Comparison of ENCODE assay signal across 27 mouse cellular contexts in genomic region chr12:56906476-56906875, GRCm38 (mm10).
DNase-seq lines count a peak whose midpoint lies in the region; ATAC-seq and TF ChIP-seq lines count a peak whose summit lies in the region.
"Had no signal": no experiment of that assay in that cellular context is flagged by ENCODE, and none has a peak within 500 bp of the region (broad histone marks: within the 10 kb centered on the region; RNA-seq: fewer than 3 reads in every experiment).

No protein-coding gene starts in this region.

- TF ChIP-seq POLR2A in kidney, adult 2 months (IDR thresholded peaks at IDR 0.05; ENCODE audit: low read depth, low read length) = no peak

- ATAC-seq in kidney, embryonic 16.5 days (ENCODE audit: low FRiP score, low TSS enrichment) = no peak
- ATAC-seq in forebrain, embryonic 11.5 days (replicated peaks; ENCODE audit: low FRiP score) = no peak
- ATAC-seq: activated CD4-positive, CD25-positive, alpha-beta regulatory T cell, adult 4 months; CD4-positive, CD25-positive, alpha-beta regulatory T cell, adult 4 months; forebrain, embryonic 13.5 days; forebrain, embryonic 16.5 days had no signal

- 22% methylated on average over 5 of the region's 5 CpGs for WGBS in kidney, adult 2 months
- 49% methylated on average over 5 of the region's 5 CpGs for WGBS in kidney, embryonic 16.5 days
- 91% methylated on average over 5 of the region's 5 CpGs for WGBS in forebrain, embryonic 10.5 days
- 82% methylated on average over 5 of the region's 5 CpGs for WGBS in forebrain, embryonic 11.5 days

- 0 out of 2 replicates have a peak, but pooled peaks cover 3% of the 10 kb centered on the region for H3K9me3 ChIP-seq in kidney, embryonic 16.5 days (ENCODE audit: low read length)
- no peaks in the 10 kb centered on the region for H3K9me3 ChIP-seq in forebrain, embryonic 10.5 days
- no peaks in the 10 kb centered on the region for H3K9me3 ChIP-seq in forebrain, embryonic 11.5 days (ENCODE audit: control insufficient read depth, low read length)
- H3K9me3 ChIP-seq: embryonic facial prominence, embryonic 12.5 days; embryonic facial prominence, embryonic 15.5 days; forebrain, embryonic 13.5 days; heart, embryonic 10.5 days; heart, embryonic 13.5 days had no signal

- no peak overlapping the region for H3K9ac ChIP-seq in kidney, embryonic 16.5 days (replicated peaks; ENCODE audit: low read length)
- no peak overlapping the region for H3K9ac ChIP-seq in forebrain, embryonic 11.5 days (ENCODE audit: low read length)
- H3K9ac ChIP-seq: embryonic facial prominence, embryonic 12.5 days; embryonic facial prominence, embryonic 15.5 days; forebrain, embryonic 13.5 days; heart, embryonic 13.5 days; hindbrain, embryonic 14.5 days had no signal

- H3K4me1 ChIP-seq in kidney, adult 2 months (ENCODE audit: control insufficient read depth, insufficient read depth, low read length) = peaks cover 10% of the 10 kb centered on the region; the same call in 1 of the 2 replicates
- H3K4me1 ChIP-seq in kidney, embryonic 16.5 days (ENCODE audit: insufficient read depth, low read length) = 0 out of 2 replicates have a peak, but pooled peaks cover 6% of the 10 kb centered on the region
- H3K4me1 ChIP-seq in forebrain, embryonic 10.5 days = peaks cover 11% of the 10 kb centered on the region
- no peaks in the 10 kb centered on the region for H3K4me1 ChIP-seq in forebrain, embryonic 11.5 days (replicated peaks; ENCODE audit: control insufficient read depth, insufficient read depth, low read length)
- H3K4me1 ChIP-seq: embryonic facial prominence, embryonic 12.5 days; embryonic facial prominence, embryonic 15.5 days; heart, embryonic 10.5 days had no signal

- H3K27me3 ChIP-seq in kidney, adult 2 months (replicated peaks; ENCODE audit: control insufficient read depth, insufficient read depth, low read length) = no peaks in the 10 kb centered on the region
- H3K27me3 ChIP-seq in kidney, embryonic 16.5 days (ENCODE audit: insufficient read depth, low read length) = no peaks in the 10 kb centered on the region
- H3K27me3 ChIP-seq in forebrain, embryonic 10.5 days (ENCODE audit: poor library complexity, severe bottlenecking) = no peaks in the 10 kb centered on the region
- H3K27me3 ChIP-seq in forebrain, embryonic 11.5 days (ENCODE audit: control insufficient read depth, insufficient read depth, low read length) = no peaks in the 10 kb centered on the region
- H3K27me3 ChIP-seq: embryonic facial prominence, embryonic 12.5 days; embryonic facial prominence, embryonic 15.5 days; forebrain, embryonic 13.5 days; heart, embryonic 13.5 days had no signal

- DNase-seq in kidney, adult 2 months = peak; percentile 88
- DNase-seq in kidney, postnatal 4 days = no peak
- peak; percentile 65 to 68 for DNase-seq in kidney, adult 8-10 months
- DNase-seq in kidney, postnatal 25 days = peak; percentile 34 to 62
- DNase-seq in forebrain, embryonic 10.5 days (ENCODE audit: extremely low spot score, low spot score) = no peak
- DNase-seq in forebrain, embryonic 11.5 days (ENCODE audit: low spot score) = no peak
- DNase-seq in cerebellum, postnatal 25 days = no peak
- DNase-seq: adrenal gland, adult 8-10 months; adrenal gland, postnatal 25 days; cerebellum, adult 11-12 months; cerebellum, adult 8-10 months; cerebellum, postnatal 10 days; gastrocnemius, postnatal 10 days; gastrocnemius, postnatal 36 days; heart, adult 2 months; heart, postnatal 14 days; heart, postnatal 4 days had no signal

- no peak overlapping the region for H3K4me2 ChIP-seq in kidney, embryonic 16.5 days (replicated peaks; ENCODE audit: low read depth, low read length)
- H3K4me2 ChIP-seq in forebrain, embryonic 11.5 days (ENCODE audit: low read depth, low read length, severe bottlenecking) = no peak overlapping the region
- H3K4me2 ChIP-seq: embryonic facial prominence, embryonic 12.5 days; embryonic facial prominence, embryonic 15.5 days; forebrain, embryonic 13.5 days; heart, embryonic 13.5 days; hindbrain, embryonic 14.5 days had no signal

- H3K36me3 ChIP-seq in kidney, adult 2 months (ENCODE audit: control insufficient read depth, insufficient read depth, low read length) = no peaks in the 10 kb centered on the region
- no peaks in the 10 kb centered on the region for H3K36me3 ChIP-seq in kidney, embryonic 16.5 days (ENCODE audit: insufficient read depth, low read length)
- no peaks in the 10 kb centered on the region for H3K36me3 ChIP-seq in forebrain, embryonic 10.5 days (replicated peaks)
- no peaks in the 10 kb centered on the region for H3K36me3 ChIP-seq in forebrain, embryonic 11.5 days (ENCODE audit: control insufficient read depth, insufficient read depth, low read length)
- H3K36me3 ChIP-seq: embryonic facial prominence, embryonic 12.5 days; embryonic facial prominence, embryonic 15.5 days; heart, embryonic 10.5 days; heart, embryonic 13.5 days had no signal

- TF ChIP-seq CTCF in kidney, adult 2 months (conservative IDR thresholded peaks at IDR 0.05; ENCODE audit: insufficient read depth, insufficient read length, low read depth, low read length) = no peak

- peak overlapping the region; percentile 100 for H3K27ac ChIP-seq in kidney, adult 2 months (ENCODE audit: insufficient read depth, low read depth, low read length)
- peak overlapping the region; percentile 58; the same call in 1 of the 2 replicates for H3K27ac ChIP-seq in kidney, embryonic 16.5 days (ENCODE audit: low read length)
- H3K27ac ChIP-seq in forebrain, embryonic 10.5 days = no peak overlapping the region
- H3K27ac ChIP-seq in forebrain, embryonic 11.5 days (ENCODE audit: low read depth, low read length) = no peak overlapping the region
- H3K27ac ChIP-seq: embryonic facial prominence, embryonic 12.5 days; embryonic facial prominence, embryonic 15.5 days; forebrain, embryonic 13.5 days; heart, adult 2 months; heart, embryonic 10.5 days; heart, embryonic 13.5 days; hindbrain, embryonic 14.5 days had no signal

- H3K4me3 ChIP-seq in kidney, adult 2 months (ENCODE audit: insufficient read depth, low read depth, low read length) = no peak overlapping the region
- no peak overlapping the region for H3K4me3 ChIP-seq in kidney, embryonic 16.5 days (ENCODE audit: low read length)
- H3K4me3 ChIP-seq in forebrain, embryonic 10.5 days = no peak overlapping the region
- H3K4me3 ChIP-seq in forebrain, embryonic 11.5 days (ENCODE audit: low read depth, low read length) = no peak overlapping the region
- H3K4me3 ChIP-seq: embryonic facial prominence, embryonic 12.5 days; embryonic facial prominence, embryonic 15.5 days; forebrain, embryonic 13.5 days; heart, adult 2 months; heart, embryonic 10.5 days; heart, embryonic 13.5 days had no signal

Comparison
In these comparisons a context has a peak if more than half of its experiments do, and no peak if none do; other contexts are left out.
1. DNase-seq: peak in kidney, adult 2 months (single experiment), kidney, adult 8-10 months (2 of 2) and kidney, postnatal 25 days (2 of 2); none in kidney, postnatal 4 days (0 of 2), forebrain, embryonic 10.5 days (single experiment), forebrain, embryonic 11.5 days (single experiment) and cerebellum, postnatal 25 days (0 of 2).
2. H3K27ac ChIP-seq: peak in kidney, adult 2 months (single experiment) and kidney, embryonic 16.5 days (single experiment); none in forebrain, embryonic 10.5 days (single experiment) and forebrain, embryonic 11.5 days (single experiment).